Mouse (Mus musculus) cortical plate, adult 2 months (tissue): ENCODE data around the gene Meis2.

Experiments
- CTCF ChIP-seq: fragments of 200-500 bp; IDR thresholded peaks from 2 replicates; pipeline ENCODE4 v1.5.1; 2011; ENCODE audit warnings: mild to moderate bottlenecking, control low read depth, low read length; ENCODE audit not compliant: insufficient read depth; ENCODE audit errors: extremely low read depth
- POLR2A ChIP-seq: fragments of 200-500 bp; IDR thresholded peaks from 2 replicates; pipeline ENCODE4 v1.6.1; 2011; ENCODE audit warnings: mild to moderate bottlenecking, low read length, control low read depth; ENCODE audit not compliant: insufficient read depth; ENCODE audit errors: extremely low read depth

DNA sequence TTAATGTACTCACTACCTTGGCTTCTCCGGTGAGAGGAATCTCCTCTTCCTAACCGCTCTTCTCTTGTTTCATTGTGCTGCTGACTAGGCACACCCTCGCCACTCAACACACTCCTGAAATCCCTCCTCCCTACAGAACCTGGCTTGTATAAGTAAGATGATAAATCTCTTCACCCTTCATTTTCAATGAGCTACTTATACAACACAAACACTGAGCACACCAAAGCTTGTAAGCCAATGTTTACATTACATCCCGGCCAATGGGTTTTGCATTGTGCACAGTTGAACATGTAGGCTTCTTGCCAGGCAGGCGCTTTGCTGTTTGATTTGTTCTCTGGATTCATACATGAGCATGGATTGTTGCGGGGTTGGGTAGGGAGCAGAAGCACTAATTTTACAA, 247.7 kb downstream of the Meis2 start:
- no peak for TF ChIP-seq CTCF
- TF ChIP-seq POLR2A: no peak
